Mouse (Mus musculus): Measurements from ENCODE around the gene Tomm40l.

DNA sequence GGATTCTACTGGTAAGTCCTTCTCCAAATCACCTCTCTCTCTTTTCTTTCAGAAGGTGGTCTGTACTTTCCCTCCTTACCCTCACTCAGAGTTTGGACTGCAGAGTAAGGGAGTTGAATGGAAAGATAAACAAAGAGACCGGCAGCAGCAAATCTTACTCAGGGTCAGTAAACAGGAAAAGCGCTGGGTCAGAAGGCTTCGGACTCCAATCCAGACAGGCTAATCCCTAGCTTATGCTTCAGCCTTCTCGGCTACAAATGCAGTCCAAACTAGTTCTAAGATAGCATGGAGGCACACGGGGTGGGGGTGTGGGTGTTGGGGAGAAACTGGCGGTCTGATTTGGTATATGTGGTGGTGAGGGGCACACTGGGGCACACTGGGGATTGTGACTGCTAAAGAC, 15.1 kb upstream of the Tomm40l start:
- TF ChIP-seq CTCF (IDR thresholded peaks at IDR 0.05; ENCODE audit: borderline replicate concordance, insufficient read depth, low read depth, low read length) (no peak), POLR2A (IDR thresholded peaks at IDR 0.05; ENCODE audit: borderline replicate concordance, insufficient read depth, low read length) (no peak)
